Mouse (Mus musculus): Measurements from ENCODE around the gene Fam198a. TPM values are rescaled to one million over a fixed set of nuclear protein-coding genes. Genes with fewer than 3 reads are reported as not detected.

Gene Fam198a
- total RNA-seq, 1 experiment from 2014 or later: not detected

Other genes with a start within 250 kb of the Fam198a start
- 1.1 to 4.3 TPM (median 3.0 TPM) in 3 replicates for gene Sec22c, start 245.5 kb upstream of the Fam198a start, total RNA-seq (2017)
- 14.6 to 46.7 TPM (median 28.7 TPM) in 3 replicates for gene Ss18l2, start 240.7 kb upstream of the Fam198a start, total RNA-seq (2017)
- 193 to 365 TPM (median 198 TPM) in 3 replicates for gene Nktr, start 231.8 kb upstream of the Fam198a start, total RNA-seq (2017)
- gene Zfp651, start 191.7 kb upstream of the Fam198a start, total RNA-seq (2017): not detected in 3 replicates
- gene Klhl40, start 173.4 kb upstream of the Fam198a start, total RNA-seq (2017): not detected in 3 replicates
- not detected in 3 replicates for gene Hhatl, start 158.5 kb upstream of the Fam198a start, total RNA-seq (2017)
- gene Ccdc13, start 111.5 kb upstream of the Fam198a start, total RNA-seq (2017): 0.53 to 0.58 TPM in 2 of 3 replicates, not detected in the other
- 32.4 to 39.0 TPM (median 35.7 TPM) in 3 replicates for gene Higd1a, start 92.6 kb upstream of the Fam198a start, total RNA-seq (2017)
- 0.29 to 4.3 TPM (median 3.2 TPM) in 3 replicates for gene Ackr2, start 52.6 kb upstream of the Fam198a start, total RNA-seq (2017)
- not detected in 3 replicates for gene Cyp8b1, start 34.7 kb upstream of the Fam198a start, total RNA-seq (2017)
- not detected in 3 replicates for gene Pomgnt2, start 46.1 kb downstream of the Fam198a start, total RNA-seq (2017)
- 72.7 to 80.3 TPM (median 79.6 TPM) in 3 replicates for gene Snrk, start 166.3 kb downstream of the Fam198a start, total RNA-seq (2017)

Measured in monocyte, adult 5-6 weeks (primary cell).